Mouse (Mus musculus) lung, adult 2 months (tissue): ENCODE results near the gene Baz1a.

Source experiments
- CTCF ChIP-seq: fragments of 200-500 bp; IDR thresholded peaks from 2 replicates; pipeline ENCODE4 v1.5.1; 2011; ENCODE audit warnings: mild to moderate bottlenecking, low read length, control low read depth; ENCODE audit not compliant: insufficient read depth
- POLR2A ChIP-seq: fragments of 200-500 bp; IDR thresholded peaks from 2 replicates; pipeline ENCODE4 v1.6.1; 2011; ENCODE audit warnings: low read depth, mild to moderate bottlenecking, control low read depth, low read length, borderline replicate concordance; ENCODE audit errors: extremely low read depth

- TF ChIP-seq POLR2A (no peak), CTCF (no peak)
These were observed 134.9 kb downstream of the Baz1a start for GRCm38 (mm10) chr12:54879211-54879610.
